Mouse (Mus musculus) embryo, embryonic 11 days (tissue): ENCODE measurements around the gene Alox12.
A peak's percentile ranks its signal among the peaks of the same experiment; 100 is the strongest.

ENCODE experiments used
- DNase-seq: peaks from one replicate; pipeline ENCODE4 v3.0.0-alpha.2; 2015

Alox12 gene

DNA sequence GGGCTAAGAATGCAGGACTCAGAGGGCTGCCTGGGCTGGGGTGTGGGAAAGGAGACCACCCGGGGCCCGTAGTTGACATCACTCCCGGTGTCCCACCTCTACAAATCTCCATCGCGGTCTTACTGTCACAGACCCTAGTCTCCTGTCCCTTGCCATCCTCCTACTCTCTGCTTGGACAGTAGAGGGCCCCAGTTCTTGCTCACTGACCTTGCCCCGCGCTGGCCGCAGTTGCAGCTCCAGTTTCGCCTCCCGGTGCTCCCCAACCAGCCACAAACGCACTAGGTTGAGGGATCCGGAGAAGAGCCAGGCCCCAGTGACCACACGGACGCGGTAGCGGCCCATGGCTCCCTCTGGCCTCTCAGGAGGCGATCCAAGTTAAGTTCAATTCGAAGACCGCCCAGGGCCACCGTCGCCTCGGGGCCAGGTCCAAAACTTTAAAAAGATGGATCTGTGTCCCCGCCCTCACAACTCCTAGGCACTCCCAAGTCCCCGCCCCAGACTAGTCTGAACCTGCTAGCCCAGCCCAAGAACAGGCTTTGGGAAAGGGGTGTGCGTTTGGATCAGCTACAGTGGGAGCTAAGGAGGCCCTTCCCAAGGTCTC, at the start of gene Alox12:
TSS of gene Alox12 (minus strand) at position 423 of the 601 bp plus-strand sequence.
- DNase-seq = peak; percentile 61

DNA sequence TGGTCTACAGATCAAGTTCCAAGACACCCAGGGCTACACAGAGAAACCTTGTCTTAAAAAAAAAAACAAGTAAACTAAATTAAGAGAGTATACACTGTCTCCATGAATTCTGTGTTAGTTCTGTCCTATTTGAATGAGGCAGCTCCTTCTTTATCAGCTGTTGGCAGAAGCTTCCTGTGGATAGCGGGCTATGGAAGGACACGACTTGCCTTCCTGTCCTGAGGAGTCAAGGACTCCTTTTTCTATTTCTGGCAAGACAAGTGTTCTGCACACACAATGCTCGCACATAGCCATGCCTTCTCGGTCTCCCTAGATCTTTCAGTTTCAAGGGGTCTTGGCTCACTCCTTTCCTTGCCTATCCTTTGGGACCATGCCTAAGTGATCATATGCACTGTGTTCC, 47.1 kb upstream of the Alox12 start:
- DNase-seq = no peak

DNA sequence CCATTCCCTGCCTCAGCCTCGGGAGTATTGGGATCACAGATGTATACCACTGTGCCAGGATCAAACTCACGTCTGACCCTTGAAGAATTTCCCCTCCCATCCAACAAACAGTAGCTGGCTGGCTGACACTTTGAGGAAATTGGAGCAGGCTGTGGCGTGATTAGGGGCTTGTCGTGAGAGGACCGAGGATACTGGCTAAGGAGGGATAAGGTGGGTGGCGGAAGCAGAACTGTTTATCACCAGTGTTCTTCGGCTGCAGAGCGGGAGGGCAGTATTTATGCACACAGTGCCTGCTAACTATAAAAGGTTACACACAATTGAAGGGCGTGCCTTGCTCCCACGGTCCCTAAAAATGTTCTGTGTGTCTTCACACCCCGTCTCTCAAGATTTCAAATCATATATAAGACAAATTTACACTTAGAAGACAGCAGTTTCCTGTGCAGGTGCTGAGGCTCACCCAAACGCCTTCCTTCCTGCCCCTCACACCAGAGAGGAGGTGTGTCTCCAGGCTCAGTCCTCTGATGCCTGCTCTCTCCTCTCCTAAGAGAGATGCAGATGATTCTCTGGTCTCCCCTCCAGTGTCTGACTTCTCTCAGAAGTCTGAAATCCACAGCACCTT, 42.8 kb upstream of the Alox12 start:
- no peak for DNase-seq

DNA sequence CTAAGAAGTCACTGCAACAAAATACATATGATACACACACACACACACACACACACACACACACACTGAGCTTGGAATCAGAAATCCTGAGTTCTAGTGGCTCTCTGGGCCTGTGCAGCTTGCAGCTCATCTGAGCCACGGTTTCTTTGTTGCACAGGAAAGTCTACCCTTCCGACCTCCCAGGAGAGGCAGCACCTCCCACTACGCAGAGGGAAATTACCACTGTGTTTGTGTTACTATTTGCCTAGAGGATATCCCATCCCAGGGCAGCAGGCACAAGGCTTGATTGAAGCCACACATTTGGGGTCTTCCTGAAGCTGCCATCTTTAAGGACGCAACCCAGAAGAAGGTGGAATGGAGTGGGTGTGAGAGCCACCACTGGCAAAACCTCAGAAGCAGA, 42.3 kb upstream of the Alox12 start:
- no peak for DNase-seq

DNA sequence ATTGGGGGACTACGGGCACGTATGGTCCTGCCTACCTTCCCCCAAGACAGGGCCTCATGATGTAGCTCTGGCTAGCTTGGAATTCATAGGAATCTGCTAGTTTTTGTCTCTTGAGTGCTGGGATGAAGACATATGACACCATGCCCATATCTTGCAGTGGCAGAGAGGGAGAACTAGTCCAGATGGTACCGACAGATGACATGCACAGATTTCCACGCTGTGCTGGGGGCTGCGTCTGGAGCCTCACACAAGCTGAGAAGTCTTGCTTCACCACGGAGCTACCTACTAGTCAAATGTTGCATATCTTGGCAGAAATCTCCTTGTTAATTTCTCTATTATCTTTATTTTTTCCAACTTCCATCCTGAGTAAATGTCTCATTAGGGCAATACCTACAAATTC, 38.7 kb upstream of the Alox12 start:
- DNase-seq = no peak

DNA sequence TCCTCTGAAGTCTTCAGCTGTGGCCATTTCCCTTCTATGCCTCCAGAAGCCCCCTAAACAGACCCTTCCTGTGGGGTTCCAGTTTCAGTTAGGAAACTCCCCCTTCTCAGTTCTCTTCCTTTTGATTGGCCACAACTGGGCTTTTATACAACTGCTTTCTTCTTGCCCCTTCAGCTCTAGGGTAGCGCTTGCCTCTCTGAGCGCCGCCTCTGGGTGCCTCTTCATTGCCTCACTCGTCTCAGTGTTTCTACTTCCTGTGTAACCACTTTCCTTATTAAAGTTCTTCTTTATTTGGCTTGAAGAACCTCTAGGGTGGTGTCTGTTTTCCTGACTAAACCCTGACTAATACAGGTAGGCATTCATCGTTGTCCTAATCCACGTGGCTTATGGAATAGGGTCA, 36.1 kb upstream of the Alox12 start:
- DNase-seq = no peak

DNA sequence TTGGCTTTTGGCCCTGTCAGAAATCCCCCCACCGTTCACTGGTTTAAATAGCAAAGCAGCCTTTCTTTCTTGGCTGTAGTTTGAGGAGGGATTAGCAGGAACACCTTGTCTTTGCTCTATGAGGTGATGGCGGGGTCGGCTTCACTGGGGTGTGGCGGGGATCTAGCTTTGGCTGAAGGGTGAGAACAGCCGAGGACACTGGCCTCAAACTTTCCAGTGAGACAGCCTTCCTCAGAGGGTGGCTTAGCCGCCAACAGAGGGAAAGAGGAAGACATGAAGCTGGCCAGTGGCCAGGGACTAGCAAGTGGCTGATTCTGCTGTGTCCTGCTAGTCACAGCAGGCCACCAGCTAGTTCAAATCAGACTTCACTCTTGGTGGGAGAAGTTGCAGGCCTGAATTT, 34.1 kb upstream of the Alox12 start:
- DNase-seq = no peak

DNA sequence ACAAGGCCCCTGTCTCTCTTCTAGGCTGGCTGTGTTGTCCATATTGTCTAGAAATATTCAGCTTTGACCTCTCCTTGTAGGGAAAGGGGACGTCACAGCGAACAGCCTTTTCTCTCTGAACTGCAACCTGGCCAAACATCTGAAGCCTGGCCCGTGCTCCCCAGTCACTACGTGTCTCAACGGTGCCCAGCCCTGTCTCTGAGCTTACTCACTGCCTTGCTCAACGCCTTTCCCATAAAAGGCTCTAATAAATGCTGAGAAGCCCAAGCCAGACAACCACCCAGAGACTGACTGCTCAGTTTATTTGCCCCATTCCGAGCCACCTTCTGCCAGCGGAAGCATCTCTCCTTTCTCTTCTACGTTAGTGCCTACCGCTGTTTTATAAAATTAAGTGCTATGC, 32.9 kb upstream of the Alox12 start:
- DNase-seq = no peak

DNA sequence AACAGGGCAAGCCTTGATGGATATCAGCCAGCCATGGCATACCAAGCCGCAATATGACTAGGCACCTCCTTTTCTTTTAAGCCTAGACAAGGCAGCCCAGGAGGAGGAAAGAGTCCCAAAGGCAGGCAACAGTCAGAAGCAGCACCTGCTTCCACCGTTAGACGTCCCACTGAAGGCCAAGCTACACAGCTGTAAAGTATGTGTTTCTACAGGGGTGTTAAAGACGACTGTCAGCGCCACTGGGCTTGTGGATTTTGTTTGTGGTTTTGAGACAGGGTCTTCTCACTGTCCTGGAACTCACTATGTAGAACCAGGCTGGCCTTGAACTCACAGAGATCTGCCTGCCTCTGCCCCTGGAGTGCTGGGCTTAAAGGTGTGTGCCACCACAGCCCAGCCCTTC, 30.5 kb upstream of the Alox12 start:
- no peak for DNase-seq

DNA sequence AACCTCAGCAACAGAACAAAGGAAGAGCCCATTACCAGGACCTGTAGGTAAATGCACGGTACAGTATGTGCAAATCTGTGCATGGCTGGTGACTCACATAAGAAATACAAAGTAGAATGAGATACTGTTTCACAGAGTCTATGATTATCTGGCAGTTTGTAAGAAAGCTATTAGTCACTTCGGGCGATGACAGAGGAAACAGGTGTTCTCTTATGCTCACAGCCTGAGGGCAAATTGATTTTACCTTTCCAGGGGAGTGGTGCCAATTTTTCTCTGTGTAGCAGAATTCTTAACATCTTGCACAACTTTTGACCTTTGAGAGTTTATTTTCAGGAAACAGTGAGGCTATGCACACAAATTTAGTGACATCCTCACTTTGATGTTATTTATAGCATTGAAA, 29.6 kb upstream of the Alox12 start:
- no peak for DNase-seq

DNA sequence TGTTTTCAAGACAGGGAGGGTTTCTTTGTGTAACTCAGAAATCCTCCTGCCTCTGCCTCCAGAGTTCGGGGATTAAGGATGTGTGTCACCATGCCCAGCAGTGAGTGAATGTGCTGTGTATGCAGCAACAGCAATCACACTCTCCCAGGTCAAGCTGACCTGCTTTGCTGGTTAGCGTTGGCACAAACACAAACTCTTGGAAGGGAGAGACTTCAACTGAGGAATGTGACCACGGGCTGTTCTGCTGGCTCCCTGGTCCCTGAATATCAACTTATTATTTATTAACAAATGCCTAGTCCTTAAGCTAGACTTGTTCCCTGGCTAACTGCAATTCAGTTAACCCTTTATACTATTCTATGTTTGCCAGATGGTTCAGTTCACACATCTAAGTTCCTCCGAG, 28.5 kb upstream of the Alox12 start:
- no peak for DNase-seq

DNA sequence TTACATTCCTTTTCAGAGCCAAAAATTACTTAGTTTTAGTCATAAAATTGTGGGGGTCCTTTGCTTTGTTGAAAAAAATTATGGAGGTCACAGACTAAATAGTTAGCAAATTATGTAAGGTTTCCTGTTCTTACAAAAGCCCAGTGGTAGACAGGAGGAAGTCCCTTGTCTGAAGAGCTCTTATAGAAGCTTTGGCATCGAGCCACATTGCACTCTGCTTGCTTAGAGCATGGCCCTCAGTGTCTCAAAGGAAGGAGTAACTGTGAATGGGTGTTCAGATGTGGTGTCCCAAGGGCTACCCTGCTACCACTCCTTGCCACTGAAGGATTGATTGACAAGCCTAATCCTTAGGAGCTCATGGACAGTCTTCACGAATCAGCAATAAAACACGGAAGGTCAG, 25.3 kb upstream of the Alox12 start:
- no peak for DNase-seq

DNA sequence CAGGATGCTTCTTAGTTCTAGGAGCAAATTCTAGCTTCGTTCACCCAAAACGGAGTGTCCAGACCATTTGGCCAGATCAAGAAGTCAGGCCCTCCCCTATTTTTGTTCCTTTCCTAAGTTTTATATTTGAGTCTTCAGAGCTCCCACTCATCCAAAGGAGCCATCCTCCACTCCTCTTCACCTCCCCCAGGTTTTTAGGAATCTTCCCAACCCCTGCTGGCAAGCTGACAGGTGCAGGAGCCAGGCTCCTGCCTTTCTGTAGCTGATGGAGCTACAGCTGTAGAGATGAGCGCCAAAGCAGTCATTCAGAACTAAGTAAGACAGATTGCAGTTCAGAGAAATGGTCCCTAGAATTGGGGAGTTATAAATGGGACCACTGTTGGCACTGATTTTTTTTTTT, 23.8 kb upstream of the Alox12 start:
- no peak for DNase-seq

DNA sequence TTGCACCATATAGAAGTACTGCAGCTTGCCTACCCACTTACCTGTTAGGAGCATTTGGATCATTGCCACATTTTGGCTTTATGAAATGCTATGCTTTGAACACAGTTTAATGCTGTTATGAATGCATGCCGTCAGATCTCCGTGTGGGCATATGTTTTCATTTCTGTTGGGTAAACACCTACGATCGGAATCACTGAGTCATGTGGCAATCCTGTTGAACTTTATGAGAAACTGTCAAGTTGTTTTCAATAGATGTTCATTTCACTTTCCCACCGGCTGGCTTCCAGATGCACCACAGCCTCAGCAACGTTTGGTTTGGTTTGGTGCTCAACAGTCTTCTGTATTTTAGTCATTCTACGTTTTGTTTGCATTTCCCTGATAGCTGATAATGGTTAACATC, 16.5 kb upstream of the Alox12 start:
- DNase-seq = no peak

DNA sequence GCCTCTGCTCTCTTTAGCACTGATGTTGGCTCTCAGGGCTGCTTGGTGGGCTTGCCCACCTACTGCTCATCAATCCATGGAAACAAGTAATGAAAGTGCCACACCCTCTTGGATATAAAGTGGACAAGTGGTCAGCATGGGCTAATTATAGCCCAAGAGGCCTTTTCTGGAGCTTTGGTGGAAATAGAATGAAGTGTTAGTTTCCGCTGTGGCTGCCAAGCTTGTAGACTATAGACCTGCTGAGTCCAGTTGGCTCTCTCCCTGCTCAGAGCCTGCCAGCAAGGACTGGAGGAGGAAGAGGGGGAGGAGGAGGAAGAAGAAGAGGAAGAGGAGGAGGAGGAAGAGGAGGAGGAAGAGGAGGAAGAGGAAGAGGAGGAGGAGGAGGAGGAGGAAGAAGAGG, 11.3 kb upstream of the Alox12 start:
- DNase-seq = no peak

DNA sequence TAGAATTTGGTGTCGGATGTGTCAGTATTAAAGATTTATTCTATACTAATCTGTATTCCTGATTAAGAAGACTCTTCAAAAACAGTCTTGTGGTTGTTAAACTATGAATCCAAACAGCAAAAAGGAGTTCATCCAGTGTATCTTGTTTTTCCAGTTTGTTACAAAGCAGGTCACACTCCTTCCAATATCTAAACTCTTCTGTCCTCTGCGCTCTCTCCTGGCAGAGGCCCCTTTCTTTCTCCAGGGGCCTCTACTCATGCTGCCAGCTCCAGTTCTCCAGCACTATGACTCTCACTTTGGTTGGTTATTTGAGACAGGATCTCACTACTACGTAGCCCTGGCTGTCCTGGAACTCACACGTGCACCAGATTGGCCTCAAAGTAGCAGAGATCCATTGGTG, 10.7 kb upstream of the Alox12 start:
- DNase-seq = no peak

DNA sequence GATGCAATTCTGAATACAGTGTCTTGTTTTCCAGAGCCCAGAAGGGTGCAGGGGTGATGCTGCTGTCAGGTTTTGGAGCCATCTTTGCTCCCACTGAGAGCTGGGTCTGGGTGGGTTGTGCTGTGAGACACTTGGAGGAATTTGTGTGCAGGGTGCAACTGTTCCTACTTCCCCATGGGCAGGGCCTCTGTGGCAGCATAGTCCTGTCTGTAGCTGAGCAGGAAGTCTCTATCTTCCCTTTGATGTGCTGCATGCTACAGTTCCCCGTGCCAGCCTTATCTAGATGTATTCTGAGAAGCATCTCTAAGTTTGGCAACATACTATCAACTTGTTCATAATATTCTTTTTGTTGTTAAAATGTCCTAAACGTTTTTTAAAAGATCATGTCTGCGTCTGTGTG, 10.1 kb upstream of the Alox12 start:
- DNase-seq = no peak

DNA sequence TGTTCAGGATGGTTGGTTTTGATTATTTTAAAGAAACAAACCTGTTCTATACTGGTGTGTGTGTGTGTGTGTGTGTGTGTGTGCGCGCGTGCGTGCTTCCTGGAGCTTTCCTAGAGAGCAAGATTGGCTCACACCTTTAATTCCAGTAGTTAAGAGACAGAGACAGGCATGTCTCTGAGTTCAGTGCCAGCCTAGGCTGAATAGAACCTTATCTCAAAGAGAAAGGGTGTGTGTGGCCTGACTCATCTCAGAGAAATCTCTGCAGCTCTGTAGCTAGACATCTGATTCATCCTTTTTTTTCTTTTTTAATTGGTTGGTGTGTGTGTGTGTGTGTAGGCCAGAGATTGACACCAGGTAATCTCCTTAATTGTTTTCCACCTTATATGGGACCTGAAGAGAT, 3.9 kb upstream of the Alox12 start:
- no peak for DNase-seq

DNA sequence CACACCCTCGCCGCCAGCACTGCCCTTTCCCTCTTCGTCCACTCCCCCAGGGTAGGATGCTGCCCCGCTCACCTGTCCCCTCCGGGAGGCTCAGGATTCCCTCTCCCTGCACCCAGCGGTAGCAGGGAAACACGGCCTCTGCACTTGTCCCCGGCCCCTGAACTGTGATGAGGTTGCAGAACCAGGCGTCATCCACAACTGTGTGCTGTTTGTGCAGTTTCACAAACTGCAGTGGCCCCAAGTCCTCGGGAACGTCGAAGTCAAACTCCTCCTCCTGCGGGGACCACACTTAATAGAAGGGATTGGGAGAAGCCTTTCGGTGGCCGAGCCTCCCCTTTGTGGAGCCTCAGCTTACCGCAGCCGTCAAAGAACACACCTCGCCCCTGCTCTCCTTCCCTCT, 816 bp downstream of the Alox12 start:
- DNase-seq = no peak

DNA sequence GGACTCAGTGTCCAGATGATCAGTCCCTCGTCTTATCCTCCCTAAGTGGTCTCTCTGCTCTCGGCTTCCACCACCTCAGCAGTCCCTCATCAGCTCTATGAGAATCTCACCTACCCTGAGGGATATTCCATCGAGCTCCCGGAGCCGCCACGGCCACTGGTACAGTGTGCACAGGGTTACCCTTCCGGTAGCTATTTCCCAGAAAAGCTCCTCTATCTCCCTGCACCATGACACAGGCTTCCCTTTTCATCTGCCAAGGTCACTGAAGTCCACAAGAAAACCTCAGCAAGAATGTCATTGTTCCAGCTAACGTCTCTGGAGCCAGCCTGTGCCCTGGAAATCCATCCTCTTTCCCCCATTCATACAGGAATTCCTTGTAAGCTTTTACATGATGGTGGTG, 3.3 kb downstream of the Alox12 start:
- no peak for DNase-seq

DNA sequence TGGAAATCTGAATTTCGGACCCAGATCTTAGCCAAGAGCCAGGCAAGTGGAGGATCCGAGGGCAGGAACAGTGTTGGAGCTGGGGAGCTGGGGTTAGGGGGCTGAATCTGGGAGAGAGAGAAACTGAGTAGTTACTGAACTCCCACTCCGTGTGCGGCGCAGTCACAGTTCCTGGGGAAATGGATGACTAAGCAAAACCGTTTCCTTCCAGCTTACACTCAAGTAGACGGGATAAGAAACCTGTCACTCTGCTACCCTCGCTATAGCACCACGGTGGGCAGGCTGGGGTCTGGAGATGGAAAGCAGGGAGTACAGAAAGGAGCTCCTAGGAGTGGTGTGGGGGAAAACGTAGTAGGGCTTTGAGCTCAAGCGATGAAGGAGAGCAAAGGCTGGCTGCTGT, 5.0 kb downstream of the Alox12 start:
- DNase-seq = no peak

DNA sequence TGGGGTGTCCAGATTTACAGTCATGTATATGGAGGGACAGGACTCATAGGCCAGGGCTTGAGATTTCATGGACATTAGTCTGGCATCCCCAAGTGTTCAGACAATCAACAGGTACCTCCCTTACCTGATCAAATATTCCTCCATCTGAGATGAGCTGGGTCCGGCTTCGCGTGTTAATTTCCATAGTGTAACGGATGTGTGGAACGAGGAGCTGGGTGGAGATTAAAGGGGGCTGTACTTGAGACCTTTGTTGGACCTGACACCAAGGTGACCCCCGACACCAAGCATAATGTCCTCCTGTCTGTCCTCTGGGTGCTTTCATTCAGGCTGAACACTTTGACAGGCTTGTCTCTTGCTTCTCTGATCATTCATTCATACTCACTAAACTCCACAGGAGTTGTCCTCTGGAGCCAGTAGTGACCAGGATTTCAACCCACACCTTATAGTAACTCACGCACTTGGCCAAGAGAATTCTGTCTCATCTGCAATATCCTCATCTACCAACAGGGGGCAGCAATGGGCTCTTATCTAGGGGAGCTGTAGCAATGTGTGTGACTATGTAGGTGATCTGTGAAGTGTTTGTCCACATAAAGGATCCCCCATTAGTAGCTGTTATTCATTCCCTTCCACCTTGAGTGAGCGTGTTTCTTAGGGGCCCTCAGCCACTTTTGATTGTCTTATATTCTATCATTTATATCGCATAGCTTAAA, 7.9 kb downstream of the Alox12 start:
- DNase-seq = peak; percentile 75

DNA sequence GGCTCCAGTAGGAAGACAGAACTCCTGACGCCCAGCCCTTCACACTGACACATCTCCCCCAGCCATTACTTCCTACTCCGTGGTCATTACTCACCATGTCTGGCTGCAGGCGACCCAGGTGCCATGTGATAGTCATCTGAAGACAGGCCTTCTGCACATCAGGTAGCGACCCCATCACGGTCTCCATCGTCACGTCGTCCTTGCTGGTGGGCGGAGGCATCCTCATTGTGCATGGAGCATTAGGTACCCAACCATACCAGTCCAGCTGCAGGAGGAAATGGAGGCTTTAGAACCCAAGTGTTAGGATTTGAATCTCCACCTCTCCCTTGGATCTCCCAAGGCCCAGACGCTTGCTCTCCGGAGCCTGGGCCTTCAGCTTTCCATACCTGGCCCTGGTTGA, 12.6 kb downstream of the Alox12 start:
- DNase-seq = no peak

DNA sequence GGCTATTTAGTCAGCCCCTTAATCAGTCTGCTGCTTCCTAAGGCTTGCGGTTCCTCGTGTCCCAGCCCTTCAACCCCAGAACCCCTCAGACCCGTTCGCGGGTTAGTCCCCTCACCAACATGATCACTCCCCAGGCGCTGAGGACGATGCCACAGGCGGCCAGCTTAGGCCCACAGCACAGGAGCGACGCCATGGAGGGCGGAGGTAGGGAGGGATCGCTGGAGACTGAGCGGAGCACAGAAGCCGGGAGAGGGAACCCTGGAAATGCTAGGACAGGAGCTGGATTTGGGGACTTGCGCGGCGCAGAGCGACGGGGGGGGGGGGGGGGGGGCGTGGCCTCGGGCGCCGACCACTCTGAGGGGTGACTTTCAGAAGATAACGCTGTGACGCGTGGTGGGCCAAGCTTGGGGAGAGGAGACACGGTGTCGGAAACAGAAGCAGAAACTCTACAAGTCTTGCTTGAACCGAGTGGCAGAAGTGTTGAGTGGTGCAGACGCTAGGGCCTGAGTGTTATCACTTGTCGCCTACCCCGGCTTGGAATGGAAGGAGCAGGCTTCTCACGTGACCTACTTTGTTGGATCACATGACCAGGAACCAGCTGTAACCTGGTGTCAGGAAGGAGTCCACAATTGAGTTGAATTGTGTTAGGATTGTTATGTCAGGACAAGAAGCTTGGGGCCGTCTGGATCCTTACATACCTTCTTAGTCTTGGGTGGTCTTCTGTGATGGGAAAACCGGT, 15.4 kb downstream of the Alox12 start, which contains the start of the genes Gm21988 and Rnasek:
TSS of gene Gm21988 (minus strand) at position 290 of the 739 bp plus-strand sequence.
TSS of gene Rnasek (minus strand) at position 302 of the 739 bp plus-strand sequence.
- DNase-seq = peak; percentile 91
